Mouse (Mus musculus): ENCODE results near the gene Nlk. TPM values are rescaled to one million over a fixed set of nuclear protein-coding genes. Genes with fewer than 3 reads are reported as not detected.
A peak's percentile ranks its signal among the peaks of the same experiment; 100 is the strongest.
"Not testable (repeated sequence)": the region's sequence is repeated elsewhere in the genome, so short reads cannot be mapped to it uniquely, and the experiment has no call there.

Nlk gene
- polyA plus RNA-seq, 1 experiment from 2014 or later, result 15.9 TPM

DNA sequence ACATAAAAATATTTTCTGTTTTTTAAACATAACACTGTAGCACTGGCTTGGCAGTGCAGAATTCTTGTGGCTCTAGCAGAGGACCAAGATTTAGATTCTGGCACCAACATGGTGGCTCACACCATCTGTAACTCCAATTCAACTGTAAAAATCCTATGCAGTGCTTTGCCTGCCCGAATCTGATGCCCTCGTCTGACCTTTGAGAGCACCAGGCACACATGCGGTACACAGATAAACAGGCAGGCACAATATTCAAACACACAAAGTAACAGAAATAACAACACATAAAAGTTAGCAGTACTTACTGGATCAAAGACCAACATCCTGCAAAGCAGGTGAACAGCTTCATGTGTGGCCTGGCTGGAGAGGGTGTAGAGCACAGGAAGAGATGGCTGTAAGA, 122.6 kb downstream of the Nlk start:
- Histone ChIP-seq H3K9ac (replicated peaks; ENCODE audit: low read depth) (no peak overlapping the region), H3K4me1 (ENCODE audit: insufficient read depth, low read depth, low read length) (no peaks in the 10 kb centered on the region), H3K27me3 (replicated peaks; ENCODE audit: insufficient read depth, low read length) (no peaks in the 10 kb centered on the region), H3K4me2 (replicated peaks; ENCODE audit: low read depth, low read length) (no peak overlapping the region), H3K36me3 (ENCODE audit: insufficient read depth, low read length) (peaks cover 5% of the 10 kb centered on the region), H3K9me3 (ENCODE audit: low read length) (no peaks in the 10 kb centered on the region), H3K27ac (ENCODE audit: low read length) (no peak overlapping the region), H3K4me3 (ENCODE audit: low read depth, low read length) (no peak overlapping the region)
- WGBS, result 81% methylated on average over 3 of the region's 3 CpGs
- no peak for ATAC-seq
- DNase-seq (ENCODE audit: low spot score), result no peak
- TF ChIP-seq EP300 (IDR thresholded peaks at IDR 0.05), result no peak
- no peak for TF ChIP-seq CTCF (IDR thresholded peaks at IDR 0.05)

DNA sequence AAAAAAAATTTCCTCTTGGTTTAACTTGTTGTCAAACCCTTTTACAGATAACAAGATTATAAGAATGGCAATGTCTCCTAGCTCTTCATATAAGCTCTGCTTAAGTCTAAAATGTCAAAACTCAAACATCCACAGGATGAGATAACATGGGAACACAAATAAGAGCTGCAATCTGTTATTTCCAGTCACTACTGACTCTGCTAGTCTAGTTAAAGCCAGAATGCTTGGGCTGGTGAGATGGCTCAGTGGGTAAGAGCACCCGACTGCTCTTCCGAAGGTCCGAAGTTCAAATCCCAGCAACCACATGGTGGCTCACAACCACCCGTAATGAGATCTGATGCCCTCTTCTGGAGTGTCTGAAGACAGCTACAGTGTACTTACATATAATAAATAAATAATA, 123.1 kb downstream of the Nlk start:
- WGBS, result 100% methylated on average over 3 of the region's 4 CpGs

DNA sequence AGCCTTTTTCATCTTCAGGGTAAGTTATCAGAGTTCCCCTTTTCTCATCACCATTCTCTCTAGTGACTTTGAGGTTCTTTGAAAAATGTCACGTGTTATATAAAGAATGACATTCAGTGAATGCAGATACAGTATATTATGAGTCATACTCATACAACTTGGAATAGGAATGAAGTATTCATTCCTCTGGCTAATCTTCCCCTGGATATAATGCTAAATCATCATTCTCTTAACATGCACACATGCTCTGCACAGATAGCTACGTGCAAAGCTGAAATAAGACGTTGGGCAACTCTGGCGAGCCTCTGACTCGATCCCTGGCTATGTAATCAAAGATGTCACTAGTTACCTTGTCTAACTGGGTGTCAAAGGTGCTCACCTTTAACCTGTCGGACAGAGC, 125.3 kb downstream of the Nlk start:
- no peak overlapping the region for H3K9ac ChIP-seq (replicated peaks; ENCODE audit: low read depth)
- no peaks in the 10 kb centered on the region for H3K27me3 ChIP-seq (replicated peaks; ENCODE audit: insufficient read depth, low read length)
- no peak overlapping the region for H3K27ac ChIP-seq (ENCODE audit: low read length)
- 82% methylated on average over 6 of the region's 6 CpGs for WGBS
- H3K4me2 ChIP-seq (replicated peaks; ENCODE audit: low read depth, low read length), result no peak overlapping the region
- TF ChIP-seq EP300 (IDR thresholded peaks at IDR 0.05), result no peak
- no peak for TF ChIP-seq CTCF (IDR thresholded peaks at IDR 0.05)
- no peaks in the 10 kb centered on the region for H3K9me3 ChIP-seq (ENCODE audit: low read length)
- no peaks in the 10 kb centered on the region for H3K4me1 ChIP-seq (ENCODE audit: insufficient read depth, low read depth, low read length)
- ATAC-seq (no peak), DNase-seq (ENCODE audit: low spot score) (no peak)
- no peak overlapping the region for H3K4me3 ChIP-seq (ENCODE audit: low read depth, low read length)
- peaks cover 5% of the 10 kb centered on the region for H3K36me3 ChIP-seq (ENCODE audit: insufficient read depth, low read length)

More for the DNA sequence above, 123.1 kb downstream of the Nlk start:
- H3K4me1 ChIP-seq (ENCODE audit: insufficient read depth, low read depth, low read length); H3K27ac ChIP-seq (ENCODE audit: low read length); H3K9me3 ChIP-seq (ENCODE audit: low read length); H3K36me3 ChIP-seq (ENCODE audit: insufficient read depth, low read length); H3K4me2 ChIP-seq (replicated peaks; ENCODE audit: low read depth, low read length); DNase-seq (ENCODE audit: low spot score); ATAC-seq; H3K4me3 ChIP-seq (ENCODE audit: low read depth, low read length); H3K27me3 ChIP-seq (replicated peaks; ENCODE audit: insufficient read depth, low read length); H3K9ac ChIP-seq (replicated peaks; ENCODE audit: low read depth): not testable (repeated sequence)

DNA sequence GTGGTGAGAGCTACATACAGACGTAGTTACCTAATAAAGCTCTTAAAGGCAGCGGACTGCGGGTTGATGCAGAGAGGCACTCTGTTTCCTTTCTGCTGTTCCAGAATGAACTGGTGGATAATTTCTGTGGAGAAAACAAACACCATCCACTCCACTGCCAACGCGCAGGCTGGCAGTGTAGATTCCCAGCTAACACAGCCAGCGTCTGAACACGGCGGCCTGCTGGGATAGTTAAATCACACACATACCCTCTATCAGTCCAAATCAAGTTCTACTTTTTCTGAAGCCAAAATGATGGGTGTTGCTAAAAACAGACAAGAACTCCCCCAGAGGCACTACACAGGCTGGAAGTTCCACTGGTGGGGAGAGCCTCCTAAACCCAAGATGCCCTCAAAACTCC, 125.7 kb downstream of the Nlk start:
- 91% methylated on average over 8 of the region's 8 CpGs for WGBS
- Histone ChIP-seq H3K4me2 (replicated peaks; ENCODE audit: low read depth, low read length) (no peak overlapping the region), H3K9ac (replicated peaks; ENCODE audit: low read depth) (no peak overlapping the region), H3K27me3 (replicated peaks; ENCODE audit: insufficient read depth, low read length) (no peaks in the 10 kb centered on the region), H3K4me3 (ENCODE audit: low read depth, low read length) (no peak overlapping the region), H3K27ac (ENCODE audit: low read length) (no peak overlapping the region), H3K9me3 (ENCODE audit: low read length) (no peaks in the 10 kb centered on the region), H3K4me1 (ENCODE audit: insufficient read depth, low read depth, low read length) (peaks cover 1% of the 10 kb centered on the region; the same call in 1 of the 2 replicates), H3K36me3 (ENCODE audit: insufficient read depth, low read length) (peaks cover 5% of the 10 kb centered on the region)
- DNase-seq (ENCODE audit: low spot score), result no peak
- no peak for ATAC-seq
- TF ChIP-seq EP300 (IDR thresholded peaks at IDR 0.05) (no peak), CTCF (IDR thresholded peaks at IDR 0.05) (no peak)

DNA sequence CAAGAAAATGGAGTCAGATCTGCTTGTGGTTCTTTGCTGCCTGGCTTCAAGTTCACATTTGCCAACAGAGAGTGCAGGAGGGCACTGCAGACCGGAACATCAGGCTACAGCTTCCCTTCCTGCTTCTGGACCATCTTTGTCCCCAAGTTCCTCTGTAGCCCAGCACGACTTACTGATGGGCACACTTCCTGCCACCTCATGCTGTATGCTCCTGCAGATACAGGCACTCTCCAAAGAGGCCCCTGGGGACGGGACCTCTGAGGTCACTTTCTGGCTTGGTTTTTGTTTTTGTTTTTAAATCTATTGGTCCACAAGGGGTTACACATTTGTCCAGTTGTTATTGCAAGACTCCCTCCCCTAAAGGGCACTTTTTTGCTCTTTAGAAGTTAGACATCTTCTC, 127.4 kb downstream of the Nlk start:
- Histone ChIP-seq H3K4me2 (replicated peaks; ENCODE audit: low read depth, low read length) (no peak overlapping the region), H3K9ac (replicated peaks; ENCODE audit: low read depth) (no peak overlapping the region), H3K27ac (ENCODE audit: low read length) (peak overlapping the region; percentile 23; the same call in 1 of the 2 replicates), H3K36me3 (ENCODE audit: insufficient read depth, low read length) (peaks cover 5% of the 10 kb centered on the region), H3K4me3 (ENCODE audit: low read depth, low read length) (no peak overlapping the region), H3K4me1 (ENCODE audit: insufficient read depth, low read depth, low read length) (peaks cover 6% of the 10 kb centered on the region; the same call in 1 of the 2 replicates), H3K9me3 (ENCODE audit: low read length) (no peaks in the 10 kb centered on the region), H3K27me3 (replicated peaks; ENCODE audit: insufficient read depth, low read length) (no peaks in the 10 kb centered on the region)
- ATAC-seq, result no peak; the same call in 1 of the 2 replicates
- TF ChIP-seq CTCF (IDR thresholded peaks at IDR 0.05) (no peak), EP300 (IDR thresholded peaks at IDR 0.05) (no peak)
- peak; percentile 22 for DNase-seq (ENCODE audit: low spot score)
- WGBS, result 39% methylated on average over 3 of the region's 3 CpGs

DNA sequence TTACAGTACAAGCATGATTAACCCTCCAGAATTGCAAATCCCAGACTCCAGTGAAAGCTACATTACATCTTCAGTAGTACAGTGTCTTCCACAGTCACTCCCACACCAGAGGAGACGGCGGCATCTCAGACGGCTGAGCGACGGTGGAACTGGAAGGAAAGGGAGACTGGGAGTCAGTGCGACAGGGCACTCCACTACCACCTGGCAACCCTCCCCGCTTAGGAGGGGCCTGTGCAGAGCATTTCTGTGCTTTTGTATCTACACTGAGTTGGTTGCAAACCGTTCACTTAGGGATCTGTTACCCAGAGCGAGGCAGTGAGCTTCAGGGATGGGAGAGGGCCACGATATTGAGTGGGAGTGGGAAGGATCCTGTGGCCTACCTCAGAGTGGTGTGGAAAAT, 128.3 kb downstream of the Nlk start:
- Histone ChIP-seq H3K27me3 (replicated peaks; ENCODE audit: insufficient read depth, low read length) (no peaks in the 10 kb centered on the region), H3K9me3 (ENCODE audit: low read length) (no peaks in the 10 kb centered on the region), H3K4me3 (ENCODE audit: low read depth, low read length) (no peak overlapping the region), H3K4me1 (ENCODE audit: insufficient read depth, low read depth, low read length) (peaks cover 6% of the 10 kb centered on the region; the same call in 1 of the 2 replicates), H3K36me3 (ENCODE audit: insufficient read depth, low read length) (peaks cover 5% of the 10 kb centered on the region), H3K9ac (replicated peaks; ENCODE audit: low read depth) (no peak overlapping the region), H3K4me2 (replicated peaks; ENCODE audit: low read depth, low read length) (no peak overlapping the region), H3K27ac (ENCODE audit: low read length) (no peak overlapping the region)
- no peak for TF ChIP-seq CTCF (IDR thresholded peaks at IDR 0.05)
- TF ChIP-seq EP300 (IDR thresholded peaks at IDR 0.05), result no peak
- DNase-seq (ENCODE audit: low spot score), result no peak
- ATAC-seq, result no peak
- 82% methylated on average over 10 of the region's 10 CpGs for WGBS

DNA sequence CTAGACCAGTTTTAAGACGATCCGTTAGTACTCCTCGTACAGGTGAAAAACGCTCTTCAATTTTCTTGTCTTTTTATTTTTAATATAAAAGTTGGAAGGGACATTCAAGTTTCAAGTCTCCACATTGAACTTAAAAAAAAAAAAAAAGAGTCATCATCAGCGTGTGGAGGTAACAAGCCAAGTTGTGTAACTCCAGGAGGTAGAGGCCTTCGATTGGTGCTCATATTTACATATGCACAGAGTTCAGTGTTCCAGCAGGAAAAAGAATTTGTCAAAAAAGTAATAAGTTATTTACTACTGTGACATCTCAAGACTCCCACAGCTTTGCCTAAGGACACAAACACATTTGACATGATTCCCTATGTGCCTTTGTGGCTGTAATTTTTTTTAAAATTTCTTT, 129.6 kb downstream of the Nlk start:
- no peak for DNase-seq (ENCODE audit: low spot score)
- 71% methylated on average over 6 of the region's 6 CpGs for WGBS
- Histone ChIP-seq H3K27ac (ENCODE audit: low read length) (no peak overlapping the region), H3K4me1 (ENCODE audit: insufficient read depth, low read depth, low read length) (peaks cover 6% of the 10 kb centered on the region; the same call in 1 of the 2 replicates), H3K4me3 (ENCODE audit: low read depth, low read length) (no peak overlapping the region), H3K27me3 (replicated peaks; ENCODE audit: insufficient read depth, low read length) (no peaks in the 10 kb centered on the region), H3K4me2 (replicated peaks; ENCODE audit: low read depth, low read length) (no peak overlapping the region), H3K9ac (replicated peaks; ENCODE audit: low read depth) (no peak overlapping the region), H3K9me3 (ENCODE audit: low read length) (no peaks in the 10 kb centered on the region), H3K36me3 (ENCODE audit: insufficient read depth, low read length) (no peaks in the 10 kb centered on the region; the same call in 1 of the 2 replicates)
- ATAC-seq, result no peak
- TF ChIP-seq CTCF (IDR thresholded peaks at IDR 0.05), result no peak
- no peak for TF ChIP-seq EP300 (IDR thresholded peaks at IDR 0.05)
